Mouse (Mus musculus) spleen, adult 18-20 months (tissue): ENCODE data around the gene Sypl.

ENCODE experiments used
- DNase-seq, 2 experiments: peaks; one replicate each; pipeline ENCODE4 v3.0.0; 2022; ENCODE audit warnings: mixed read lengths in 2 of 2

Gene Sypl

DNA sequence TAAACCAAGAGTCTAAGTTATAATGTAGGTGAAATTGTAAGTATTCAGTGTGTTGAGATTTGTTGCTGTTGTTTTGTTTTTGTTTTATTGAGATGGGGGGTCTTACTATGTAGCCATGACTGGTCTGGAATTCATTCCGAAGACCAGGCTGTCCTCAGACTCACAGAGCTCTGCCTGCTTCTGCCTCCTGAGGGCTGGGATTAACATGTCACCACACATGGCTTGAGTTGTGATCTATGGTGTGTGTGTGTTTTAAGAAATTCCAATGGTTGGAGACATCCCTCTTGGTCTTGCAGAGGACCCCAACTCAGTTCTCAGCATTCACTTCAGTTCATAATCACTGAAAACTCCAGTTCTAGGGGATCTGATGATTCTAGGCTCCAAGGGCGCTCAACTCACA, 53.5 kb downstream of the Sypl start:
- DNase-seq = no peak

DNA sequence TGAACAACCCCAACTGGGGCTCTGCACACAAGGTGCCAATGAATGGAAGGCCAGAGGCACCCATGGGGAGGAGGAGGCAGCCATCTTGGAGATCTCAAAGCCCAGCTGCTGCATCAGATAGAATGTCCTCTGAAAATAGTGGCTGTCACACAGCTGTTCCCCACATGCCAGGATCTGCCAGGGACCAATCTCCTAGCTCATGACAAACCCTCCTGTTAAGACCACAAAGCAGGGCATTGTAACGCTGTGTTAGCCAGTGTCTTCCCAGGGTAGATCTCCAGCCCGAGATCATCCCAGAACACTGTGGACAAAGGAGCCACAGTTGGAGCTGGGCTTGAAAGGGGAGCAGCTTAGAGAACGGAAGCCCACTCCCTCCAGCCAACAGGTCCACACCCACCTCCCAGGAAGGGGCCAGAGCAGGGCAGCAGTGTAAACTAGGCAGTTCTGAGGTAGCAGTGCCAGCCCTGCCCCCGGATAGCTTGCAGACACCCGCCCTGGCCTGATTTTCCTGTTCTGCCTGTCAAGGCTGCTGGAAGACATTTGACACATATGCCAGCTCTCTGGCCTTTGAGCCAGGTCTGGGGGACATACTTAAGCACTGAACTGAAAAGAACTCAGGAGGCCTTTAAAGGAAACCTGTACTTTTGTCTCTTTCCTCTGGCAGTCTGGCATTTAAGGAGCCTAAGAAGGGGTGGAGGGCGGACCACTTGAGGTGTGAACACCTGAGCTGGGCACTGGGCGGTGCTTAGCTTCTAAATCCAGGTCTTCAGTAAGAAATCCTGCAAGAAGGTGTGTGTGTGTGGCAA, 54.8 kb downstream of the Sypl start:
- no peak for DNase-seq

DNA sequence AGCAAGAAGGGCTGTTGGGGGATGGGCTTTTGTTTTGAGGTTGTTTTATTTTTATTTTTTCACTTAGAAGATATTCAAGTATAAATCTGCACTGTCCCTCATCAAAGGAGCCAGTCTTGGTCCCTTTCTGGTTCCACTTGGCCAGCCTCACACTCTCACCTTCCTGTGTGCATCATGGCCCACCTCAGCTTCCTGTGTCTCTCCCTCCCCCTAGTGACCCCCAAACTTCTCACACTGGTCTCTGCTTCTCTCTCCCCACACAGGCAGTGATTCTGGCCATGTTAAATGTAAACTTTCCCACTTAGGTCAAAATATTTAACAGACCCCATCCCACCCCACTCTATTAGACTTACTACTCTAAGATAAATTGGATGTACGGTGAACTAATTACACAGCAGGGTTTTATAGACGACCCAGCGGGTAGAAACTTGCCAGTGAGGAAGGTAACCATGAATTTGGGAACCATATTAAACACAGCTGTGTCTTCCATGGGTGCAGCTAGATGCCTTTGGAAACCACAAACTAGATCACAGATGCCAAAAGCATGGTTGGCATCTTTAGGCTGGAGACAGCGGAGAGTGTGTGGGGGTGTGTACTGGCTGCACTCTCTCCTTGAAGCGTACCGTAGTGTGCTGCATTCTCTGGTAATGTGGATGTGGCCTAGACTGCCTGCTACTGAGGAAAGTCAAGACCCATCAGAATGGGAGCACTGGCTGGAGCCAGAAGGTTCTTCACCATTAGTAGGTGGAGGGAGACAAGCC, 55.7 kb downstream of the Sypl start:
- no peak for DNase-seq

DNA sequence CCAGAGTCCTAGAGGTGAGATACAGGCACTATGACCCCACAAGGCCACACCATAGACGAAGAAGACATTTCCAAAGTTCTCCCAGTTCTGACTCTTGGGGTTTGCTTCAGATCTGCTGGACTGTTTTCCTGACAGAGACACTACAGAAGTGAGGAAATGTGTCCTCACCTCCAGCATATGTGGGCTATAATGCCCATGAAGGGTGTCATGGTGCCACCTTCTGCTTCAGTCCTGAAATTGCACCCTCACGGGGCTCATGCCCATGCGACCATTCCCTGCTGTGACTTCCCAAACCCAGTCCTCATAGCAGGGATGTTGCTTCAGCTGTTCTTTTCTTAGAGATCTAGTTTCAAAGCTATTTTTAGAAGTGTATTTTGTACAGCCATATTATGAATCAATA, 56.3 kb downstream of the Sypl start:
- peak; percentile 49 to 61 for DNase-seq

DNA sequence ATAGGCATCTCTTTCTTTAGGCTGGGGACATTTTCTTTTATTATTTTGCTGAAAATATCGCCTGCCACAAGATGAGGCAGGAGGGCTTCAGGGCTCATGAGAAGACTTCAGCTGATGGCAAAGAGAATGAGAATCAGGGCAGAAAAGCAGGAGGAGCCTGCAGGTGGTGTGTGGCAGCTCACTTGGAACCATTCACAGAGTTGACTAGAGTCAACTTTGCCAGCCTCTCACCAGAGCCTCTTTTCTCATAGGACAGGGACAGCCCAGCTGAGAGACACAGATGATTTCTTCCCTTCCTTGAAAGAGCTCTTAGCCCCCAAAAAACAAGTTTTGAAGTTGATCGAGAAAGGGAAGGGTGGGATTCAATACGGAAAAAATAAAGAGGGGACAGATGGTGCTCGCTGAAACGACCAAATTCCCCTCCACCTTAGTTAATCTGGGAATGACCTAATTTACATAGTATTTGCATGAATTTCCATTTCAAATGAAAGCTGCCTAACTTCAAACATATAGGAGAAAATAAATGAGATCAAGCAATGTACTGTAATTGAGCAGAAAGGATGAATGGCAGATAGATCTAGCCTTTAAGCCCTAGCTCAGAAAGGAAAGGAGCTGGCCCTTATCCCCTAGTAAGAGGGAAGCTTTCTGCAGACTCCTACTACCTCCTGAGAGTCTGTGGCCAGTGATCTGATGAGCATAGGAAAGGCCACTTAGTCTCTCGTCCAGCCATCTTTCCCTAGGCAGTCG, 60.5 kb downstream of the Sypl start:
- DNase-seq = no peak

DNA sequence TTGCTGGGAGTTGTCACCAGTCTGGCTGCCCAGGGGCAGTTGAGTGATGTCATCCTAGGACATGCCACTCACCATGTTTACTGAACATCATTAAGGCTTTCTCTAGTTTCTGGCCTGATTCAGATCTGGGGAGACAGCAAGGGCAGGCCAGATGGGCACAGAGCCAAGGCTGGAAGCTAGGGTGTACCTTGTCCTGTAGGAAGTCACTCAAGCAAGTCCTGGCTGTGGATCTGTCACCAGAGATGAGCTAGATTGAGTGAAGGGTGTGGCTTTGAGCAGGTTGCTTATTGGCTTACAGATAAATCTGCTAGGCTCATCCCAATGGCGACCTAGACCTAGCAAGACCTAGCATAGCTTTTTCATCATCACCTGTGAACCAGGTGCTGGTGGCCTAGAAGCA, 61.4 kb downstream of the Sypl start:
- DNase-seq = no peak

DNA sequence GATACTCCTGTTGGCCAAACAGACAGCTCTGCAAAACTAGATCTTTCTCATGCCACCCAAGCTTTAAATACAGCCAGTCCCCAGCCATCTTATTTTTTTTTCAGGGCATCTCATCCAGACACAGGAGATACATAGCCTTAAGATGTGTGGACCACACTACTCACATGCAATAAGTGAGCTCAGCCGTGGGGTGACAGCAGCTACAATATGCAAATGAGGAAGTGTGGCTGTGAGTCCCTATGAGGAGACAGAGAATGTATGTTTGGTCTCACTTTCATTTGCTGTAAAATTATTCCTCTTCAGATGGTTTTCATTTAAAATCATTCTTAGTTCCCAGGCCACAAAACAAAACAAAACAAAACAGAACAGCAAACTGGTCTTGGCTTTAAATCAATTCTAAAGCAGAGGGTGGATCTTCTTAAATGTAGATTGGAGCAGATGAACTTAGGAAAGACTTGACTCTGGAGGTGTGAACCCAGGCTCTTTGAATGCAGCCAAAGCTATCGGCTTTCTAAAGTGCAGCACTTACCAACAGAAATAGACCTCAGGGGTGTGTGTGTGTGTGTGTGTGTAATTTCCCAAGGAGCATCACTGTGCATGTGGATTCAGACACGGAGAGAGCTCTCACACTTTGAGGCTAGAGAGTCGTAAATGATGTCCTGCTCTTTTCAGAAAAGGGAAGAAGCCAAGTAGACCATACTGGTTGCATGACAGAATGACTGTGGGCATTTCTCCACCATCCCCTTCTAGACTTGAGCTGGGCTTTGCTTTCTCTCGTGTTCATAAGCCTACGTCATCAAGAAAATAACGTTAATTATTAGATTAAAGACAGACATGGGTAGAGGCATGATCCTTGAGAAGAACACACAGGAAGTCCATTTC, 63.4 kb downstream of the Sypl start:
- DNase-seq = no peak

DNA sequence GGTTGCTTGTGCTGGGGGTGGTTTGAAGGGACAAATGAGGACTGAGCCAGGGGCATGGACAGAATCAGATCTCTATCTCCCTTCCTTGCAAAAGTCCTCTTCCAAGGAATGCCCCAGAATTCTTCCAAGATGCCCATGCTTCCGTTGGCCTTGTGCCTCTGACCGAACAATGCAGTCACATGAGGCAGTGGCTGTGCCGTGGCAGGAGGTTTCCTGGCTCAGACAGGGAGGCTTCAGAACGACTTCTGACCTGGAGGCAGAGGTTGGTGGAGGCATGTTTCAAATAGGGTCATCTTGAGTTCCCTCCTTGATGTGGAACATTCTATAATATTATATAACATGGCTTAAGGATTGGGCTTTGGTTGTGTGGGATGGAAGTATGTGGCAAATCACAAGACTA, 64.9 kb downstream of the Sypl start:
- DNase-seq = no peak

DNA sequence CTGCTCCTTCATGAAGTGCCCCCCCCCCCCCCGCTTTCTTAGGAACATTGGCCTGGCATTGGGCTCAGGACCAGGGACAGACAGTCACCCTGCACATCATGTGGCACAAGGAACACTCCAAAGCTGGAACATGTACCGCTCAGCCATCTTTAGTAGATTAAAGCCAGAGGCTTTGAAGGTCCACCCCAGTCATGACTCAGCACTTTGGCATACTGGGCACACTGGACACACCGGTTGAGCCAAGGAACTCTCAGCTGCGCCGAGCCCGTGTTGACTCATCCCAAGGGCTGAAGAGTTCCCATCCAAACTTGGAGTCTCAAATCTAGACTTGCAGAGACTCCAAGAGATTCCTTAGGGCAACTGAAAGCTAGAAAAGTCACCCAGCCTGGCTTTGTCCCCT, 66.3 kb downstream of the Sypl start:
- DNase-seq = no peak

DNA sequence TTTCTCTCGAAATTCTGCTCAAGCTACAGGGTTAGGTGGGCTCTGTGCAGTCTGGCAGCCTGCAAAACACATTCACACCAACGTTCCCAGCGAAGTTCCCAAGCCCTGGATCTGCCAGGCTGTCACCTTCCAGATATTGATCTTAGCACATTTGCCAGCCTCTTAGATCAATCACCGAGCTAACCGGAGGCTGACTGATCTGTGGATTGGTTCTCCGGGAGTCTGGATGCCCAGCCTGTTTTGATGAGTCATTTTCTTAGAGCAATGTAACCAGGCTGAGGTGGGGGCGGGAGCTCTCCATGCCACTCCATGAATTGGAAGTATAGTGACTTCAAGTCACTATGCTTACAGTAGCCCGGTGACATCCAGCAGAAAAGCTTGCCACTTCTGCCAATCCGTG, 67.4 kb downstream of the Sypl start:
- no peak for DNase-seq

DNA sequence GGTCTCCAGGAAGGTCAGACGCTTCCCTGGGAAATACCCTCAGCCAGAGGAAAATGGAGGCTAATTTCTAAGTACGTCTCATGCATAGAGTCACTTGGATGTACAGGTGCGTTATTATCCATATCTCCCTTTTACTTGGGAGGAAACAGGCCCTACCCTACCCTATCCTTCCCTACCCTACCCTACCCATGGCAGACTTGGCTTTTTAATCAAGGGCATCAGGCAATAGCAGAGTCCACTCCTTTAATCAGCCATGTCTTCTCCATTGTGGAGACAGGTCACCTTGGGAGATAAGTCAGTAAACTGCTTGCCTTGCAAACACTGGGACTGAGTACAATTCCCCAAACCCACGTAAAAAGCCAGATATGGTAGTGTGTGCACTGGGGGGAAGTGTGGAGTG, 68.1 kb downstream of the Sypl start:
- DNase-seq = no peak

DNA sequence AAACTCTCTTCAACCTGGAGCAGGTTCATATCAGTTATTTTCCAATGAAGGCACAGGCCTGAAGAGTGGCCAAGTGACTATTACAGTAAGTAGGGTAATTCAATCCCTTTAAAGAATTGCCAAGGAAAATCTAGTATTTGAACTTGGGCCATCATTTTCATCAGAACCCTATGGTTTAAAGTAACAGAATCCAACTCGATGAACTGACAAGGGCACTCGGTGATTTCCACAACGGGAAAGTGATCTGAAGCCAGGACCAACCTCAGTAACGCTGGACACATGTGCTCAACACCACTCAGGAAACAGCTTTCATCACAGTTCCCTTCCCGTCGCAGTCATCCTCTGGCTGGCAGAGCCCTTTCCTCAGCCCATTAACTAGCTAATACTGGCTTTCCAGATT, 70.8 kb downstream of the Sypl start:
- no peak for DNase-seq

DNA sequence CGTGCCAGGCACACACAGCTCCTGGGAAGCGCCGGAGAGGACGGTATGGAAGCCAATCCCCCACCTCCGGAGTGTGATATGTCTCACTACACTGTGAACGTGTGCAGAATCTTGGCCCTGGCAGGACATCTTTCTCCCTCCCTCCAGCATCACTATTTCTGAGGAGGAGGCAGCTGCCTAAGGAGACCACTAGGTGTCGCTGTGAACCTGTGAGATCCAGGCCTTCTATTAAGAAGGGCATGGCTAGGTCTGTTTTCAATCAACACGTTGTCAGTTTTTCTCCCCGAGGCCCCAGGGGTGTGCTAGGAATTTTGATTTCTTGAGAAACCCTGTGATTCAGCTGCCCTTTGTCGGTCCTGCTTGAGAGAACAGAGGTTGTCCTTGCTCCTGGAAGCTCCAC, 73.4 kb downstream of the Sypl start:
- peak; percentile 36 to 62 for DNase-seq

DNA sequence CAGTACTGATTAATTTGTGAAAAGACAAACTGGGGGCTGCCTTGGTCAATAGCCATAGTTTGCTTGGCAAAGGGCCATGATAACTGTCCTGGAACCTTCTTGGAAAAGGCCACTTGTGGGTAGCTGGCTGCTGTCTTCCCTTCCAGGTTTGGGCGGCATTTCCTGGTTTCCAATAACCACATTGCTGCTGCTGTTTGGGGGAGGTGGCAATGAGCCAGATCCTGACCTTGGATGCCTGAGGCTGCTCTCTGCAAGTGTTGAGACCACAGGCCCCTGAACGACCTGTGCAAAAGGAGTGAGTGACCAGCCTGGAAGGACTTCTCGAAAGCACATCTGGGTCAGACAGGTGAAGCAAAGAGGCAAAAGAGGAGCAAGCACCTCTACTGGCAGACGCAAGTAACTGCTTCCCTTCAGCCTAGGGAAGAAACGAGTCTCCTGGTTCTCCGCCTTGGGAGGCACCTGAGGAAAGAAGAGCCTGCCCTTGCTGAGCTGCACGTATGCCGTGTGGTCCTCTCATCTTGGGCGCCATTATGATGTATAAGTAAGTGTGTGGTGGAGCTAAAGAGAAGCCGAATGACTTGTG, 74.5 kb downstream of the Sypl start:
- no peak for DNase-seq

DNA sequence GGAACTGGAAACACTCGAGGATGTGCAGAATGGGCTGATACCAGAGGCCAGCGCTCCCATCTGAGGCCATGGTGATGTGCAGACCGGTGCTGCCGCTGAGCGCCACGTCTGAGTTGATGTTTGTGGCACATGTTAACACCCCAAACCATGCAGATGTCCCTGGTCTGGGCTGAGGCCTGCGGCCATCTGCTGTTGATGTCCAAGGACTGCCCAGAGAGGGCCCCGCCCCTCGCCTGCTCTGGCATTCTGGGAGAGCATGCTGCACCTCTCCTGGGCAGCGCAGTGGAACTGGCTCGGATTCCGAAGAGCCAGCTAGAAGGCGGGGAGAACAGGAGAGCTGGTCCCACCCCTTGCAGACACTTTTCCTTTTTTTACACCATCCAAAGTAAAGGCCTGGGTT, 75.0 kb downstream of the Sypl start:
- DNase-seq = no peak
